Mouse (Mus musculus) thymus, adult 2 months (tissue): ENCODE data around the gene Mtmr4. TPM values are rescaled to one million over a fixed set of nuclear protein-coding genes. Genes with fewer than 3 reads are reported as not detected.
A peak's percentile ranks its signal among the peaks of the same experiment; 100 is the strongest.

Experiments used
- DNase-seq: peaks from one replicate; pipeline ENCODE4 v3.0.0; 2021
- H3K27ac ChIP-seq: fragments of 200-500 bp; 2 replicates; pipeline ENCODE4 v1.5.1; 2012; ENCODE audit warnings: low read length, control low read depth; ENCODE audit not compliant: control insufficient read depth, insufficient read depth
- H3K27me3 ChIP-seq: fragments of 200-500 bp; 2 replicates; pipeline ENCODE4 v1.6.1; 2012; ENCODE audit warnings: mild to moderate bottlenecking, low read length, moderate library complexity, mixed read lengths; ENCODE audit not compliant: control insufficient read depth, insufficient read depth
- H3K36me3 ChIP-seq: fragments of 200-500 bp; 2 replicates; pipeline ENCODE4 v1.6.1; 2012; ENCODE audit warnings: mild to moderate bottlenecking, low read length, moderate library complexity; ENCODE audit not compliant: control insufficient read depth, insufficient read depth
- H3K4me1 ChIP-seq: fragments of 200-500 bp; replicated peaks from 2 replicates; pipeline ENCODE4 v1.6.1; 2012; ENCODE audit warnings: low read length; ENCODE audit not compliant: control insufficient read depth, insufficient read depth
- H3K4me3 ChIP-seq: fragments of 200-500 bp; 2 replicates; pipeline ENCODE4 v1.5.1; 2012; ENCODE audit warnings: mild to moderate bottlenecking, low read length, control low read depth, moderate library complexity; ENCODE audit not compliant: control insufficient read depth, insufficient read depth
- CTCF ChIP-seq: fragments of 200-500 bp; IDR thresholded peaks from 2 replicates; pipeline ENCODE4 v1.5.1; 2012; ENCODE audit warnings: mild to moderate bottlenecking, control low read depth, low read length, moderate library complexity, borderline replicate concordance; ENCODE audit not compliant: control insufficient read depth, poor library complexity, insufficient read depth; ENCODE audit errors: extremely low read depth
- POLR2A ChIP-seq: fragments of 200-500 bp; IDR thresholded peaks from 2 replicates; pipeline ENCODE4 v1.6.1; 2012; ENCODE audit warnings: mild to moderate bottlenecking, low read length, control low read depth, moderate library complexity; ENCODE audit not compliant: control insufficient read depth, poor library complexity, insufficient read depth; ENCODE audit errors: extremely low read depth
- WGBS: fragments of 180-500 bp; shearing (Covaris S2); methylation state at CpG from one replicate; pipeline ENCODE4 v1.1.7; 2018; 5-methylcytosine and 5-hydroxymethylcytosine counted together
- polyA plus RNA-seq: library from polyadenylated mRNA; depleted of rRNA; stranded (reverse); fragments of >200 nt; gene quantifications from 2 replicates; pipeline ENCODE4 v1.2.3, GENCODE M21; 2012

Gene Mtmr4
- polyA plus RNA-seq, 1 experiment, result 47.0 TPM

DNA sequence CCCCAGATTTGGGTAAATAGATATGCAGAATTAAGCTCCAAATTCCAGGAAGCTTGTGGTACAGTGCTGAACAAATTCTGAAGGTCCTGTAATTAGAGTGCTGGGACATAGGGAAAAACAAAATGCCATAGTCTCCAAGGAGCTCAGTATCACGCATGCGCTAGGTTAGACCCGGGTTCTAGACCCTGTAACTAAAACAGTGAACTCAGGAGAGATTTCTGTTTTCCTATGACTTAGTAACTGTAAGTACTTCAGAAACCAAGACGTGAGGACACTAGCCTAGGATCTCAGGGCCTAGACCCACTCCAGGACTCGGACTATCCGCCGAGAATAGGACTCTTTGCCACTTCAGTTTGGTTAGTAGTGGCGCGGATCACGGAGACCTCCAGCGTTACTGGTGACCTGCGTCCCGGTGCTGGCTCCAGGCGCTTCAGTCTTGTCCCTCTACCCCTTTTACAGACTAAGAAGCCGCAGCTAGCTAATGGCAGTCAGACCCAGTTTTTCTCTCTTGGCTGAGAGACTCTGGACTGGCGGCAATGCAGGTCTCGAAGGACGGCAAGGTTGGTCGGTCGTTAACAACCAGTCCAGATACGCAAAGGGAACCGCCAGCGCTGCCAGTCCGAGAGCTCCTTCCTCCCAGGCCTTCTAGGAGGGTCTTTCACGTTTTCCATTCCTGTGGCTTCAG is 979 bp upstream of the Mtmr4 start:
- peak overlapping the region; percentile 61 for H3K27ac ChIP-seq
- TF ChIP-seq POLR2A (no peak), CTCF (no peak)
- peak overlapping the region; percentile 58 for H3K4me3 ChIP-seq
- H3K4me1 ChIP-seq, result peaks cover 18% of the 10 kb centered on the region
- H3K27me3 ChIP-seq, result no peaks in the 10 kb centered on the region
- 3% methylated on average over 25 of the region's 25 CpGs for WGBS
- DNase-seq, result peak; percentile 36
- H3K36me3 ChIP-seq, result no peaks in the 10 kb centered on the region

DNA sequence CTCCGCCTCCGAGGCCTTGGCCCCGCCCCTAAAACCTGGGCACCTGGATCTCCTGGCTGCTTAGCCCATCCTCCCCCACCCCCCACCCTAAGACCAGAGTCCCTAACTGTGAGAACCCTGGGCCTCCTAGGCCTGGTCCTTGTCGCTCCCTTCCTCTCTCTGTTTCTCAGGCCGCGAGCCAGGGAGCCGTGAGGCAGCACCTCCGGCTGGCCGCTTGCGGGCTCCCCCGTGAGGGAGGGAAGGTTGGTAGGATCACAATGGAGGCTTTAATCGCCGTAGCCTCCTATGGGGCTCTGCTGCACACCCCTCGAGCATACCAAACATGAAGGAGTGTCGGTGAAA is 363 bp downstream of the Mtmr4 start:
- TF ChIP-seq CTCF (no peak), POLR2A (no peak)
- H3K4me3 ChIP-seq, result peak overlapping the region; percentile 63
- peaks cover 3% of the 10 kb centered on the region; the same call in 1 of the 2 replicates for H3K36me3 ChIP-seq
- H3K4me1 ChIP-seq, result peaks cover 25% of the 10 kb centered on the region
- peak overlapping the region; percentile 52 for H3K27ac ChIP-seq
- WGBS, result under 1% methylated on average over 15 of the region's 15 CpGs
- no peak for DNase-seq
- H3K27me3 ChIP-seq, result no peaks in the 10 kb centered on the region

DNA sequence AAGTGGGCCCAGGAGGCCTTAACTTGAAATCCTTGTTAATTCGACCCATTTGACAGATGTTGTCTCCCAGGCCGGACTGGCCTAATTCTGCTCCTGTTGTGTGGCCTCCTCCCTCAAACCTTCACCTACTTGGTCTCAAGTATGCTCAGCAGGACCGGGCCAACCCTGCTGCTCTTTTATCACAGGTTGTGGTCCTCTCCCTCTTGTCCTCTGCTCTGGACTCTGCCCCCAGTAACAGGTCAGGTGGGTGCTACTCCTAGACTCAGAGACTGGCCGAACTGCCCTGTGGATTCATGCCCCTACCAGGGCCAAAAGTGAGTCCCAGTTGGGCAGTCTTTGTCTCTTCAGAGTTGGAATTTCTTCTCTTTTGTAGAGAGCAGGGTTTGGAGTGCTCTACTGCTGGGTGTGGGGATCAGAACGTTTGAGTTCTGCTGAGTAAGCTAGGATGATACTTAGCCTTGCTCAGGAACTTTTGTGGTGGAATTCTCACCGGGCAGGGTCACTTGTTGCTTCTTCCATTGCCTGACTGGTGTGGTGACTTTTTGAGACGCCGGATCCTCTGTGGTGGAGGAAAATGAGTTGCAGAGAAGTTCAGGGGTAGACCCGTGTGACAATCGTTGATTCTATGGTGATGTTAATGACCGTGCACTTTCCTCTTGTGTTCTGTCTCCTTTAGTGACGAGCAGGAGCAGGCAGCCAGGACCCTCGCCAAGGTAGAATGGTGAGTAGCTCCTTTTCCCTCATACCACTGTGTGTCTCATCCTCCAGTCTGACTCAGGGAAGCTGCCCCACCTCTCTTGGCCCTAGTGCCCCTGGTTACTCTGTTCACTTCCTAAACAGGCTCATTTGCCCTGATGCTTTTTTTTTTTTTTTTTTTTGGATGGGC is 994 bp downstream of the Mtmr4 start:
- TF ChIP-seq CTCF (no peak), POLR2A (no peak)
- no peaks in the 10 kb centered on the region for H3K27me3 ChIP-seq

DNA sequence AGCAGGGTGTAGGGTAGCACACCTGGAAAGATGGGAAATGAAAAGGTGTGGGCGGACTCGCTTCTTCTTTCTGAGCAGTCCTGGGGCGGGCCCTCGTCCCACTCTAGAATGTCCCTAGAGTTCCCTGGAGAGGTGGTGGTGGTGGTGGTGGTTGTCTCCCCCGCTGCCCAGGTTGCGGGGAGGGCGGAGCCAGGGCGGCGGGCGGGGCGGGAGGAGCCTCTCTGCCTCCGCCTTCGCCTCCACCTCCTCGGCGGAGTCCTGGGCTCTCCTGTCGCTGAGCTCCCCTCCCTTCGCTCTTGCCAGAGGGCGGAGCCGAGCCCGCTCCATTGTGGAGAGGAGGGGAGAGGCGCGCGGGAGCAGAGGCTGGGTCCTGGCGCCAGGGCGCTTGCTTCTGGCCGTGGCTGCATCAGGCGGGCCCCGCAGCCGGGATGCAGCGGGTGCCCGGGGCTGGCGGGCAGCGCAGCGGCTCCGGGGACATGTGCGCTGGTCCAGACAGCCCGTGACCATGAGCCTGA is 3.4 kb downstream of the Mtmr4 start:
- H3K27me3 ChIP-seq, result no peaks in the 10 kb centered on the region
- peak overlapping the region; percentile 36 for H3K4me3 ChIP-seq
- no peak overlapping the region for H3K27ac ChIP-seq
- 6% methylated on average over 36 of the region's 37 CpGs for whole genome bisulfite sequencing
- TF ChIP-seq POLR2A (no peak), CTCF (no peak)
- peaks cover 31% of the 10 kb centered on the region for H3K36me3 ChIP-seq
- peak; percentile 75 for DNase-seq
- H3K4me1 ChIP-seq, result peaks cover 25% of the 10 kb centered on the region

More for the DNA sequence above, 994 bp downstream of the Mtmr4 start:
- H3K27ac ChIP-seq, result peak overlapping the region; percentile 52; the same call in 1 of the 2 replicates
- H3K4me1 ChIP-seq, result peaks cover 25% of the 10 kb centered on the region
- DNase-seq, result no peak
- WGBS, result 41% methylated on average over 13 of the region's 13 CpGs
- H3K4me3 ChIP-seq, result peak overlapping the region; percentile 63
- H3K36me3 ChIP-seq, result peaks cover 9% of the 10 kb centered on the region; the same call in 1 of the 2 replicates

DNA sequence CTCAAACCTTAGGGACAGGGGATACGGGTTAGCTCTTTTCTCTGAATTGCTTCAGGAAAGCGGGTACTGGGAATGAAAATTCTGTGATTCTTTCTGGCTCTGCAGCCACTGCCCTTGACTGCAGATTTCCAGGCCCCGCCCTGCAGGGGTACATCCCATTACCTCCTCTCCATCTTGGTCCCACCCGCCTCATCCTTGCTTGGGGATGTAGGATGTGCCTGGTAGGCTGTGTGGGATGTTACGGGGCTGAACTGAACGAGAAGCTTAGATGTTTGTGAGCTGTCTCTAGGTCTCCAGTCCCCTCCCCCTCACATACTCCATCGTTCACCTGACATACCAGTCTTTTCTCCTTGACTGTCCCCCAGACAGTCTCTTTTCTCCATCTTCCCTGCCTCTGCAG is 4.0 kb downstream of the Mtmr4 start:
- peaks cover 25% of the 10 kb centered on the region for H3K4me1 ChIP-seq
- TF ChIP-seq POLR2A (no peak), CTCF (no peak)
- H3K27ac ChIP-seq, result no peak overlapping the region
- peak overlapping the region; percentile 36 for H3K4me3 ChIP-seq
- peaks cover 37% of the 10 kb centered on the region for H3K36me3 ChIP-seq
- 53% methylated on average over 7 of the region's 7 CpGs for WGBS
- no peak for DNase-seq
- no peaks in the 10 kb centered on the region for H3K27me3 ChIP-seq

DNA sequence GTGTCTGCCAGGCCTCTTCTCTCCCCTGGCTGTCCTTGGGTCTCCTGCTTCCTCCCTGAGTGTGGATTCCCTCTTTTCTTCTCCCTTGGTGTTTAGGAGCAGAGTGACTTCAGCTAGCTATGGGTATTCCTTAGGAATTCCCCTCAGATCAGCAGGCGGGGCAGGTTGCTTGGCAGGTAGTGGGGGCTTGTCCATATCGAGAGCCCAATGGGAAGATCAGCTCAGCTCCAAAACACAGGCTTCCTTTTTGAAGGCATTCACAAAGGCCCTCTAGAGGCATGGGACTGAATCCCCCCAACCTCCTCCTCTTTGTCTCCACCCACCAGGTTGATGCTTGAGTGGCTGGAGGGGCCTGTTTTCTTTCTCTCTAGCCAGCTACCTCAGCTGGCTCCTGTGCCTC is 4.5 kb downstream of the Mtmr4 start:
- no peak overlapping the region for H3K4me3 ChIP-seq
- WGBS, result 82% methylated on average over 2 of the region's 2 CpGs
- no peak for DNase-seq
- peaks cover 39% of the 10 kb centered on the region for H3K36me3 ChIP-seq
- H3K27me3 ChIP-seq, result no peaks in the 10 kb centered on the region
- peaks cover 25% of the 10 kb centered on the region for H3K4me1 ChIP-seq
- TF ChIP-seq POLR2A, result no peak
- TF ChIP-seq CTCF, result no peak
- H3K27ac ChIP-seq, result no peak overlapping the region

DNA sequence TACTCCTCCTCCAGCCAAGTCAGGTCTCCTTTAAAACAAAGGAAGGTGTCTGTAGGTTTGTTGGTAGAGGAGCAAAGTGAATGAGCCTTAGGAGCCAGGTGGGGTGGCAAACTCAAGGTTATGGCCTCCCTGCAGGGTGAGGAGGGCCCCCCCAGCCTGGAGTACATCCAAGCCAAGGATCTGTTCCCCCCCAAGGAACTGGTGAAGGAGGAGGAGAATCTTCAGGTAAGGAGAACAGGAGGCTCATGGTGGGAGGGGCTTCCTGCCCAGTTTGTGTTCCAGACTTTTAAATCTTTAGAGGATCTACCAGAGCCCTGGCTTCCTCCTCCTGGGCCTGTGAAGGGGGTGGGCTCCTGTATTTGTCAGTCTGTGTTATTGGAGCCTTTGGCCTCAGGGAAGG is 5.1 kb downstream of the Mtmr4 start:
- no peak overlapping the region for H3K4me3 ChIP-seq
- no peaks in the 10 kb centered on the region for H3K27me3 ChIP-seq
- H3K36me3 ChIP-seq, result peaks cover 40% of the 10 kb centered on the region
- TF ChIP-seq CTCF (no peak), POLR2A (no peak)
- no peak for DNase-seq
- H3K4me1 ChIP-seq, result peaks cover 25% of the 10 kb centered on the region
- H3K27ac ChIP-seq, result no peak overlapping the region
